Mouse (Mus musculus) liver, embryonic 14.5 days (tissue): ENCODE results near the gene Spocd1.

ENCODE experiments used
- CTCF ChIP-seq: IDR thresholded peaks from 2 replicates; pipeline ENCODE4 v1.5.1; 2016; ENCODE audit warnings: antibody characterized with exemption, low read depth, control low read depth
- EP300 ChIP-seq: IDR thresholded peaks from 2 replicates; pipeline ENCODE4 v1.6.1; 2016; ENCODE audit warnings: antibody characterized with exemption, low read depth

DNA sequence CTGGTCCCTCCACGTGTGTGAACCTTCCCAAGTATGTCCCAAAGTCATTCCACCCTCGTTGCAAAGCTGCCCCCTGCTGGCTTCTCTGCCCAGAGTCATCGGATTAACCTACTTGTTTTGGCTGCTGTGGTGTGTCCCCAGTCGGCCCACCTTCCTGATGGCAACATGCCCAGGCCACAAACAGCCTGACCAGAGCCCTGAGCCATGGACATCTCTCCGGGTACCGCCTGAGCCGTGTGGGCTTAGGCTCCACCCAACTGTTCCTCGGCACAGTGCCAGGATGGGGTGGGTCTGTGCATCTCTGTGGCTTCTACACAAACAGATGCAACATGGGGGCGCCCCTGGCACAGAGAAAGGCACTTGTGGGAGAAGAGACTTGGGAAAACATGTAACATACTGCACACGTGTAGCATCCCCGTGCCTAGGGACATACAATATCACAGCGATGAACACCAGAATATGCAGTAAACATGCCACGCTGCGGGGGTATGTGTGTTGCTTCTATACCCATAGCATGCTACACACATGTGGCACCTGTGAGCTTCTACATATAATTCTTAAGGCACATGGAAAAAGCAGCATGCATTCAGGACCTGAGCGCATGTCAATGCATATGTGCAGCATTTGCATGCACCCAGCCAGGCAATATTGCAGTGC lies 54.8 kb downstream of the Spocd1 start:
- TF ChIP-seq CTCF, result peak; percentile 61
- no peak for TF ChIP-seq EP300
